Mouse (Mus musculus) adrenal gland, adult (tissue): ENCODE data around the gene Xiap.

Experiments
- DNase-seq, 2 experiments: peaks; one replicate each; pipeline ENCODE4 v3.0.0; 2022 to 2023; ENCODE audit warnings: low spot score in 1 of 2; ENCODE audit not compliant: inconsistent age in 2 of 2

Xiap gene

GRCm38 (mm10) chrX:42068875-42069257 is 9.4 kb downstream of the Xiap start:
- peak in 1 of 2 experiments; percentile 85 for DNase-seq

DNA sequence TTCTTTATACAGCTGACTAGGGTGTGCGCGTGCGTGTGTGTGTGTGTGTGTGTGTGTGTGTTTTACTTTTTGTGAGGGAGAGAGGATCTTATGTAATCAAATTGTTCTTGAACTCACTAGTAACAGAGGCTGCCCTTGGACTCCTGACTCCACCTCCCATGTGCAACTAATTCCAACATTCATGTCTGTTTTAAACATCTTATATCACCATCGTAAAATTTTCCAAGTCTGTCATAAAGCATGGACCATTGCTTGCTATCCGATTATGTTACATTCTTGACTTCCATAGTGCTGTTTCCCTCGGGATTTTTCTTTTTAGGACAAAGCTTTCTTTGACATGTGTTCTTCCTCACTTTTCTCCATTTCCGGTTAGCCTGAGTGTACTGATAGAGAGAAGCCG is 28.3 kb downstream of the Xiap start:
- DNase-seq: peak; percentile 14 to 60

- DNase-seq: no peak
Measured at GRCm38 (mm10) chrX:42088136-42088535, 28.7 kb downstream of the Xiap start.

DNA sequence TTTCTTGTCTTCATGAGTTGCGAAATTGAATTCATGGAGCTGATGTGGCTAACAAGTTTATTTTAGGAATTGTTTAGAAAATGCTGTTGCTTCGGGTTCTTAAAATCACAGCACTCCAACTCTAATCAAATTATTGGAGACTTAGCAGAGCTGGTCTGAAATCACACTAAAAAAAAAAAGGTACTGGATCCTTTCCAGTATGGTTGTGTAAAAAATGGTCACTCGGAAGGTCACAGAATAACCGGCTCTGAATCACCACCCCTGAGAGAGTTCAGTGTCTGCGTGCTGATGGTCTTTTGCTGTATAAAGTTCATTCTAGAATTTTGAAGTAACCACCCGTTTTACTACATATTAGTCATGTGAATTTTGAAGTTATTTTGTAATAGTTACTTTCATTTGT is 47.7 kb downstream of the Xiap start:
- DNase-seq: peak; percentile 20 to 74

- no peak for DNase-seq
Measured at GRCm38 (mm10) chrX:42110585-42110984, 51.1 kb downstream of the Xiap start.

DNA sequence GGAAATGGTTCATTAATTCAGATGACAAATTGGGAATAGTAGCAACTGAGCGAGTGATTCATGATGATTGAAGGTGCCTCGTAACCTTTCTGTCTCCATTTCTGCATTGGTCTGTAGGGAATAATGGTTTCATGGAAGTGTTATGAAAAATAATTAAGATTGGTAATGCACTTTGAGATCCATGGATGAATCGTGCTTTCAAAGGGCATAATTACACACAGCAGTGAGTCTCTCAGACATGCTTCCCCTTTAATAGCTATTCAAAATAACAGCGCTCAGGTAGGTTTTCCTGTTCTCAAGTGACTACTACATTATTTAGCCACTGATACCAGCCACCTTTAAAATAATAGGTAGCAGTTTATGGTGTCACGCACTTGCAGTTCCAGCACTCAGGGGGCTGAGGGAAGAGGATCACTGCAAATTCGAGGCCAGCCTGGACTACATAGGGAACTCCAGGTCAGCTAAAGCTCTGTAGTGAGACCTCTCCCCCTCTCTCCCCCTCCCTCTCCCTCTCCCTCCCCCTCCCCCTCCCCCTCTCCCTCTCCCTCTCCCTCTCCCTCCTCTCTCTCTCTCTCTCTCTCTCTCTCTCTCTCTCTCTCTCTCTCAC is 60.1 kb downstream of the Xiap start:
- no peak for DNase-seq

- DNase-seq: no peak
Measured at GRCm38 (mm10) chrX:42124963-42125697, 65.7 kb downstream of the Xiap start.

GRCm38 (mm10) chrX:42139882-42140281 is 80.4 kb downstream of the Xiap start:
- no peak for DNase-seq

- DNase-seq: no peak
Measured at GRCm38 (mm10) chrX:42142620-42143019, 83.1 kb downstream of the Xiap start.

GRCm38 (mm10) chrX:42143991-42144390 is 84.5 kb downstream of the Xiap start:
- no peak for DNase-seq

GRCm38 (mm10) chrX:42148016-42148451 is 88.6 kb downstream of the Xiap start:
- peak; percentile 31 to 65 for DNase-seq

- DNase-seq: peak; percentile 92 to 94
Measured at GRCm38 (mm10) chrX:42148788-42149556, 89.5 kb downstream of the Xiap start, which contains the start of gene Stag2. Stag2 (plus strand) TSS chrX:42149317.

- peak; percentile 70 to 85 for DNase-seq
Measured at GRCm38 (mm10) chrX:42149557-42150345, 90.3 kb downstream of the Xiap start.

DNA sequence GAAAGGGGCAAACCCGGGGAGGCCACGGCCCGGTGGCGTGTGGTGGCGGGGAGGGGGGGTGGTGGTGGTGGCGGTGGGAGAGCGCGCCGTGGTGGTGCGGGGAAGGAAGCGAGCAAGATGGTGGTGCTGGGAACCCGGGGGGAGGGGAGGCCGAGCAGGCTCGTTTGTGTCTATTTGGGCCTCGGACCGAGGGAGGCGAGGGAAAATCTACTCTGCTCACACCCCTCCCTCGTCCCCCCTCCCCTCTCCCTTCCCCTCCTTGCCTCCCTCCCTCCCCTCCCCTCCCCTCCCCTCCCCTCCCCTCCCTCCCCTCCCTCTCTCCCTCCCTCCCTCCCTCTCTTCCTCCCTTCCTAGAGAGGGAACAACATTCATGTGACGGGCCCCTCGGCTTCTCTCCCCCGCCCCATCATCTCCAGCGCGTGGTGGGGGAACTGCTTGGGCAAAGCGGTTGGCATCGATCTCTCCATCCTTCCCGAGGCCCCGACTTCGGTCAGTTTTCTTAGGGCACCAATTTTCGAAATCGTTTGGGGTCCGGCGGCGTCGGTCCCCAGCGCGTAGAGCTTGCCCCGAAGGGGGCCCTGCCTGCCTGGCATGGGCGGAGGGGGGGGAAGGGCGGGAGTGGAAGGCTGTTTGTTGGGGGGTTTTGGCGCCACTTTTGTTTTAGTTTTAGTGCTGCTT is 91.0 kb downstream of the Xiap start:
- DNase-seq: peak; percentile 79 to 86

GRCm38 (mm10) chrX:42151024-42151754 is 91.7 kb downstream of the Xiap start:
- DNase-seq: peak; percentile 13 to 69

- DNase-seq: peak; percentile 87 to 94
Measured at GRCm38 (mm10) chrX:42151903-42152369, 92.5 kb downstream of the Xiap start.

GRCm38 (mm10) chrX:42153056-42153455 is 93.6 kb downstream of the Xiap start:
- peak in 1 of 2 experiments; percentile 60 for DNase-seq
